Mouse (Mus musculus) 3134 (cell line): Measurements from ENCODE around the gene Itih5.

Experiments used
- DNase-seq: peaks from one replicate; pipeline ENCODE4 v3.0.0-alpha.2; 2011; ENCODE audit warnings: low spot score; ENCODE audit not compliant: insufficient read length; ENCODE audit errors: extremely low read depth

Itih5 gene

GRCm38 (mm10) chr2:10153201-10154075 is at the start of gene Itih5:
Gene Itih5 (plus strand): TSS chr2:10153571.
- DNase-seq, result no peak

- no peak for DNase-seq
Observed at GRCm38 (mm10) chr2:10108535-10109189, 44.7 kb upstream of the Itih5 start.

GRCm38 (mm10) chr2:10118751-10119150 is 34.6 kb upstream of the Itih5 start:
- DNase-seq, result peak; percentile 38

GRCm38 (mm10) chr2:10119276-10119675 is 34.1 kb upstream of the Itih5 start:
- no peak for DNase-seq

- DNase-seq, result peak; percentile 43
Observed at GRCm38 (mm10) chr2:10121826-10122225, 31.5 kb upstream of the Itih5 start.

- DNase-seq, result no peak
Observed at GRCm38 (mm10) chr2:10126122-10126521, 27.2 kb upstream of the Itih5 start.

GRCm38 (mm10) chr2:10127471-10127870 is 25.9 kb upstream of the Itih5 start:
- DNase-seq, result no peak

GRCm38 (mm10) chr2:10128571-10128970 is 24.8 kb upstream of the Itih5 start:
- DNase-seq, result no peak

GRCm38 (mm10) chr2:10130341-10130990 is 22.9 kb upstream of the Itih5 start:
- no peak for DNase-seq

GRCm38 (mm10) chr2:10131296-10131695 is 22.1 kb upstream of the Itih5 start, which contains the start of gene Itih2:
Gene Itih2 (minus strand): TSS chr2:10131396.
- no peak for DNase-seq

GRCm38 (mm10) chr2:10132128-10132527 is 21.2 kb upstream of the Itih5 start:
- DNase-seq, result no peak

- no peak for DNase-seq
Observed at GRCm38 (mm10) chr2:10133941-10134340, 19.4 kb upstream of the Itih5 start.

- DNase-seq, result no peak
Observed at GRCm38 (mm10) chr2:10137320-10137719, 16.1 kb upstream of the Itih5 start.

GRCm38 (mm10) chr2:10140456-10140855 is 12.9 kb upstream of the Itih5 start:
- DNase-seq, result no peak

- peak; percentile 41 for DNase-seq
Observed at GRCm38 (mm10) chr2:10142472-10143454, 10.6 kb upstream of the Itih5 start.

- no peak for DNase-seq
Observed at GRCm38 (mm10) chr2:10145514-10145913, 7.9 kb upstream of the Itih5 start.

- no peak for DNase-seq
Observed at GRCm38 (mm10) chr2:10147176-10147575, 6.2 kb upstream of the Itih5 start.

- DNase-seq, result no peak
Observed at GRCm38 (mm10) chr2:10152590-10152989, 781 bp upstream of the Itih5 start.

- DNase-seq, result no peak
Observed at GRCm38 (mm10) chr2:10157184-10157583, 3.8 kb downstream of the Itih5 start.

- DNase-seq, result no peak
Observed at GRCm38 (mm10) chr2:10162011-10162410, 8.6 kb downstream of the Itih5 start.
